Mouse (Mus musculus) stomach, postnatal 0 days (tissue): Measurements from ENCODE around the gene Gldc.

Experiments
- CTCF ChIP-seq: IDR thresholded peaks from 2 replicates; pipeline ENCODE4 v1.5.1; 2016; ENCODE audit warnings: antibody characterized with exemption, low read depth, mild to moderate bottlenecking, moderate library complexity
- EP300 ChIP-seq: optimal IDR thresholded peaks from 2 replicates; pipeline ENCODE3; 2016; ENCODE audit warnings: antibody characterized with exemption

- TF ChIP-seq CTCF, result no peak
- TF ChIP-seq EP300, result no peak
Measured at GRCm38 (mm10) chr19:30108616-30109015, 66.6 kb downstream of the Gldc start.
